Mouse (Mus musculus): ENCODE data around the gene Slc1a5.
A peak's percentile ranks its signal among the peaks of the same experiment; 100 is the strongest.

The Slc1a5 gene

GRCm38 (mm10) chr7:16819794-16820193 is 38.7 kb downstream of the Slc1a5 start:
- DNase-seq (ENCODE audit: low read depth, low spot score): no peak

GRCm38 (mm10) chr7:16820271-16820763 is 39.2 kb downstream of the Slc1a5 start:
- DNase-seq (ENCODE audit: low read depth, low spot score): no peak

- no peak for DNase-seq (ENCODE audit: low read depth, low spot score)
Measured at GRCm38 (mm10) chr7:16821091-16821490, 40.0 kb downstream of the Slc1a5 start.

GRCm38 (mm10) chr7:16821669-16822101 is 40.5 kb downstream of the Slc1a5 start:
- DNase-seq (ENCODE audit: low read depth, low spot score): peak; percentile 94

- DNase-seq (ENCODE audit: low read depth, low spot score): peak; percentile 93
Measured at GRCm38 (mm10) chr7:16823734-16824133, 42.6 kb downstream of the Slc1a5 start.

GRCm38 (mm10) chr7:16825785-16826184 is 44.6 kb downstream of the Slc1a5 start:
- DNase-seq (ENCODE audit: low read depth, low spot score): peak; percentile 65

- DNase-seq (ENCODE audit: low read depth, low spot score): no peak
Measured at GRCm38 (mm10) chr7:16826571-16826970, 45.4 kb downstream of the Slc1a5 start.

GRCm38 (mm10) chr7:16827274-16827673 is 46.1 kb downstream of the Slc1a5 start:
- no peak for DNase-seq (ENCODE audit: low read depth, low spot score)

GRCm38 (mm10) chr7:16830449-16830848 is 49.3 kb downstream of the Slc1a5 start:
- no peak for DNase-seq (ENCODE audit: low read depth, low spot score)

- DNase-seq (ENCODE audit: low read depth, low spot score): no peak
Measured at GRCm38 (mm10) chr7:16837916-16838803, 57.0 kb downstream of the Slc1a5 start.

GRCm38 (mm10) chr7:16838804-16839426 is 57.8 kb downstream of the Slc1a5 start:
- DNase-seq (ENCODE audit: low read depth, low spot score): peak; percentile 74

GRCm38 (mm10) chr7:16839427-16840108 is 58.4 kb downstream of the Slc1a5 start:
- no peak for DNase-seq (ENCODE audit: low read depth, low spot score)

- no peak for DNase-seq (ENCODE audit: low read depth, low spot score)
Measured at GRCm38 (mm10) chr7:16840109-16840491, 59.0 kb downstream of the Slc1a5 start.

- no peak for DNase-seq (ENCODE audit: low read depth, low spot score)
Measured at GRCm38 (mm10) chr7:16841078-16841477, 59.9 kb downstream of the Slc1a5 start.

- DNase-seq (ENCODE audit: low read depth, low spot score): no peak
Measured at GRCm38 (mm10) chr7:16841561-16842560, 60.7 kb downstream of the Slc1a5 start.

GRCm38 (mm10) chr7:16842645-16843063 is 61.5 kb downstream of the Slc1a5 start, which contains the start of gene Prkd2:
Gene Prkd2, plus strand, starts transcription at chr7:16842902.
- peak; percentile 91 for DNase-seq (ENCODE audit: low read depth, low spot score)

- DNase-seq (ENCODE audit: low read depth, low spot score): no peak
Measured at GRCm38 (mm10) chr7:16843441-16844171, 62.5 kb downstream of the Slc1a5 start.

- DNase-seq (ENCODE audit: low read depth, low spot score): peak; percentile 42
Measured at GRCm38 (mm10) chr7:16844696-16845071, 63.5 kb downstream of the Slc1a5 start.

- no peak for DNase-seq (ENCODE audit: low read depth, low spot score)
Measured at GRCm38 (mm10) chr7:16845072-16845819, 64.1 kb downstream of the Slc1a5 start.

Data from brain, adult 2 months (tissue).